Mouse (Mus musculus): ENCODE data around the gene Engase. TPM values are rescaled to one million over a fixed set of nuclear protein-coding genes. Genes with fewer than 3 reads are reported as not detected.

Engase gene
- polyA plus RNA-seq, 1 experiment = 5.1 TPM

DNA sequence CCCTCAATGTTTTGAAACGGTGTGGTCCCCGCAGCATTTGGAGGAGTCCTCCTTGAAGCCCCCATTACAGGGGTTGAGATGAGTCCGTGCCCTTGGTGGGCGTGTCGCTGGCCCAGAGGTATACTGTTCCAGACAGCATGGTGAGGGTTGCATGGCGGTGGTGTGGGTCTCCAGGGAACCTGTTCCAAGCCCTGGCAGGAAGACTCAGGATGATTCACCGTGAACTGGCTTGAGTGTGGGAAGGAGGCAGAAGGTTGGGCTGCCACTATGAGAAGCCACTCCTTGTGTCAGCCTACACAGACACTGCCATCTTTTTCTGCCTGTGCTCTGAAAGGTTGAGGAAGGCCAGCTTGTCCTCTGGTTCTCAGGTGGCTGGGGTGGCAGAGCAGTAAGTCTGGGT is 41.3 kb downstream of the Engase start:
- H3K36me3 ChIP-seq (ENCODE audit: control insufficient read depth, insufficient read depth) = no peaks in the 10 kb centered on the region
- no peak overlapping the region for H3K4me3 ChIP-seq
- no peak overlapping the region for H3ac ChIP-seq (ENCODE audit: control insufficient read depth, insufficient read length)
- H3K27me3 ChIP-seq (ENCODE audit: control insufficient read depth, insufficient read depth, insufficient read length) = no peaks in the 10 kb centered on the region
- peak overlapping the region; percentile 22 for H3K4me2 ChIP-seq (ENCODE audit: low read depth)
- TF ChIP-seq E2F4 (IDR thresholded peaks at IDR 0.05; ENCODE audit: insufficient read depth) (no peak), MYOG (IDR thresholded peaks at IDR 0.05; ENCODE audit: control insufficient read depth in 1 of 3, insufficient read depth in 1 of 3, insufficient read length in 2 of 3, low read depth in 2 of 3) (no peak), POLR2A (IDR thresholded peaks at IDR 0.05; ENCODE audit: insufficient read length, low read depth) (no peak), TCF12 (IDR thresholded peaks at IDR 0.05; ENCODE audit: insufficient read depth, poor library complexity, severe bottlenecking) (no peak), MYOD1 (IDR thresholded peaks at IDR 0.05; ENCODE audit: control insufficient read depth in 1 of 3, insufficient read length in 2 of 3, low read depth in 2 of 3) (no peak), TCF3 (IDR thresholded peaks at IDR 0.05; ENCODE audit: insufficient read length, low read depth) (no peak), REST (IDR thresholded peaks at IDR 0.05; ENCODE audit: insufficient read depth, insufficient read length) (no peak), CEBPB (IDR thresholded peaks at IDR 0.05; ENCODE audit: insufficient read depth, poor library complexity, severe bottlenecking) (no peak), SRF (IDR thresholded peaks at IDR 0.05; ENCODE audit: control insufficient read depth, insufficient read length, low read depth) (no peak), POLR2AphosphoS2 (IDR thresholded peaks at IDR 0.05; ENCODE audit: insufficient read length, low read depth) (no peak), USF1 (IDR thresholded peaks at IDR 0.05; ENCODE audit: low read depth) (no peak), MAX (IDR thresholded peaks at IDR 0.05; ENCODE audit: low read depth) (no peak)
- no peaks in the 10 kb centered on the region for H3K79me2 ChIP-seq (ENCODE audit: control insufficient read depth, insufficient read depth)

DNA sequence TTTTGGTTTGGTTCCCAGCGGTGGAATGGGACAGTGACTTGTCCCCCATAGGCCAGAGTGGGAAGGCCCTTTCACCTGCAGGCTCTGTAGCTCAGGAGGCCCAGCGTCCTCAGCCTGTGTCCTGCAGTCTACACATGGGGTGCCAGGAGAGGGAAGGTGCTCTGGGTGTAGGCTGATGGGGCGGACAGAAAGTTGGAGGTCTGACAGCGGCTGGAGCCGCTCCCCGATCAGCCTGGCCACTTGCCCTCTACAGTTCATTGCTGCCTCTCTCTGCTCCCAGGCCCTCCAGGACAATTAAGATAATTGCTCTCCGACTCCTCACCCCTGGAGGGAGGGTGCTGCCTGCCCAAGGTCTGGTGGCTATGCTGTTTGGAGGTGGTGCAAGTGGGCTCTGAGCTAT is 42.1 kb downstream of the Engase start:
- Histone ChIP-seq H3K27me3 (ENCODE audit: control insufficient read depth, insufficient read depth, insufficient read length) (no peaks in the 10 kb centered on the region), H3K36me3 (ENCODE audit: control insufficient read depth, insufficient read depth) (no peaks in the 10 kb centered on the region), H3K4me2 (ENCODE audit: low read depth) (no peak overlapping the region), H3ac (ENCODE audit: control insufficient read depth, insufficient read length) (no peak overlapping the region), H3K79me2 (ENCODE audit: control insufficient read depth, insufficient read depth) (no peaks in the 10 kb centered on the region), H3K4me3 (no peak overlapping the region)
- no peak for TF ChIP-seq TCF12 (IDR thresholded peaks at IDR 0.05; ENCODE audit: insufficient read depth, poor library complexity, severe bottlenecking)
- TF ChIP-seq POLR2AphosphoS2 (IDR thresholded peaks at IDR 0.05; ENCODE audit: insufficient read length, low read depth) = no peak
- TF ChIP-seq MYOD1 (IDR thresholded peaks at IDR 0.05; ENCODE audit: control insufficient read depth in 1 of 3, insufficient read length in 2 of 3, low read depth in 2 of 3) = no peak
- no peak for TF ChIP-seq USF1 (IDR thresholded peaks at IDR 0.05; ENCODE audit: low read depth)
- TF ChIP-seq SRF (IDR thresholded peaks at IDR 0.05; ENCODE audit: control insufficient read depth, insufficient read length, low read depth) = no peak
- TF ChIP-seq TCF3 (IDR thresholded peaks at IDR 0.05; ENCODE audit: insufficient read length, low read depth) = no peak

DNA sequence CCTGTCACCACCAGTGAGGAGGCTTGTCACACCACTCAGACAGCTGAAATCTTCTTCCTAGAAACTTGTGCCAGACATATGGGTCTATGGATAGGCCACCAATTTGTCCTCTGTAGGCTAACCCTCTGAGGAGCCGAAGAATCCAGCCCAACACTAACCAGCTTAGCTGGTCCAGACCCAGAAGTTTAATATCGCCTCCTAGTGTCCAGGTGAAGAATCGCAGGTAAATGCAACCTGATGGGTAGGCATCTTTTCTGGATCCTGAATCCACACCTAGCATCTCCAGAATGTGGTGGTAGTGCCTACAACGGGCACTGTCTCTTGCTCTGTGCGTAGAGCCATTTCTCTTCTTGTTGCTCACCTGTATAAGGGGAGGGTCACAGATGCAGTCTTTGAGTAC is 43.6 kb downstream of the Engase start:
- Histone ChIP-seq H3K79me2 (ENCODE audit: control insufficient read depth, insufficient read depth) (no peaks in the 10 kb centered on the region), H3K4me3 (no peak overlapping the region), H3K4me2 (ENCODE audit: low read depth) (no peak overlapping the region), H3ac (ENCODE audit: control insufficient read depth, insufficient read length) (no peak overlapping the region), H3K27me3 (ENCODE audit: control insufficient read depth, insufficient read depth, insufficient read length) (no peaks in the 10 kb centered on the region), H3K36me3 (ENCODE audit: control insufficient read depth, insufficient read depth) (no peaks in the 10 kb centered on the region)
- TF ChIP-seq MYOD1 (IDR thresholded peaks at IDR 0.05; ENCODE audit: control insufficient read depth in 1 of 3, insufficient read length in 2 of 3, low read depth in 2 of 3) (no peak), TCF3 (IDR thresholded peaks at IDR 0.05; ENCODE audit: insufficient read length, low read depth) (no peak), CEBPB (IDR thresholded peaks at IDR 0.05; ENCODE audit: insufficient read depth, poor library complexity, severe bottlenecking) (no peak), E2F4 (IDR thresholded peaks at IDR 0.05; ENCODE audit: insufficient read depth) (no peak), USF1 (IDR thresholded peaks at IDR 0.05; ENCODE audit: low read depth) (no peak), MYOG (IDR thresholded peaks at IDR 0.05; ENCODE audit: control insufficient read depth in 1 of 3, insufficient read depth in 1 of 3, insufficient read length in 2 of 3, low read depth in 2 of 3) (no peak), TCF12 (IDR thresholded peaks at IDR 0.05; ENCODE audit: insufficient read depth, poor library complexity, severe bottlenecking) (no peak), POLR2A (IDR thresholded peaks at IDR 0.05; ENCODE audit: insufficient read length, low read depth) (no peak), MAX (IDR thresholded peaks at IDR 0.05; ENCODE audit: low read depth) (no peak), SRF (IDR thresholded peaks at IDR 0.05; ENCODE audit: control insufficient read depth, insufficient read length, low read depth) (no peak), POLR2AphosphoS2 (IDR thresholded peaks at IDR 0.05; ENCODE audit: insufficient read length, low read depth) (no peak), REST (IDR thresholded peaks at IDR 0.05; ENCODE audit: insufficient read depth, insufficient read length) (no peak)

DNA sequence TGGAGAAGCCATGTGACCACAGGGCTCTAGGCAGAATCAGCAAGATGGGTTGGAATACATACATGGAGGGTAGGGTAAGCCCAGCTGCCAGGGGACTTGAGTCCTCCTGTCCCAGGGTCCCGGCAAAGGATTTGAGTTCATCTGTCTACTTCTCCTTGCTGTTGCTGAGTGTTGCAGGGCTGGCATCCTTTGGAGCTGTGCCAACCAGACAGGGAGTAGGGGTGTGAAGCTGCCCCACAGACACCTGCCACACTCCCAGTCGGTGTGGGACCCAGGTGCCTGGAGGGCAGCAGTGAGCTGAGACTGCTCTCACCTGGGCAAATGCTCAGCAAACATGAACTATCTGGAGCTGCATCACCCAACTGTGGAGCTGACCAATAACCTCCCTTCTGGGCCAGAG is 44.3 kb downstream of the Engase start:
- Histone ChIP-seq H3K36me3 (ENCODE audit: control insufficient read depth, insufficient read depth) (no peaks in the 10 kb centered on the region), H3K4me3 (no peak overlapping the region), H3ac (ENCODE audit: control insufficient read depth, insufficient read length) (no peak overlapping the region), H3K4me2 (ENCODE audit: low read depth) (no peak overlapping the region), H3K27me3 (ENCODE audit: control insufficient read depth, insufficient read depth, insufficient read length) (no peaks in the 10 kb centered on the region), H3K79me2 (ENCODE audit: control insufficient read depth, insufficient read depth) (no peaks in the 10 kb centered on the region)
- TF ChIP-seq SRF (IDR thresholded peaks at IDR 0.05; ENCODE audit: control insufficient read depth, insufficient read length, low read depth) = no peak

DNA sequence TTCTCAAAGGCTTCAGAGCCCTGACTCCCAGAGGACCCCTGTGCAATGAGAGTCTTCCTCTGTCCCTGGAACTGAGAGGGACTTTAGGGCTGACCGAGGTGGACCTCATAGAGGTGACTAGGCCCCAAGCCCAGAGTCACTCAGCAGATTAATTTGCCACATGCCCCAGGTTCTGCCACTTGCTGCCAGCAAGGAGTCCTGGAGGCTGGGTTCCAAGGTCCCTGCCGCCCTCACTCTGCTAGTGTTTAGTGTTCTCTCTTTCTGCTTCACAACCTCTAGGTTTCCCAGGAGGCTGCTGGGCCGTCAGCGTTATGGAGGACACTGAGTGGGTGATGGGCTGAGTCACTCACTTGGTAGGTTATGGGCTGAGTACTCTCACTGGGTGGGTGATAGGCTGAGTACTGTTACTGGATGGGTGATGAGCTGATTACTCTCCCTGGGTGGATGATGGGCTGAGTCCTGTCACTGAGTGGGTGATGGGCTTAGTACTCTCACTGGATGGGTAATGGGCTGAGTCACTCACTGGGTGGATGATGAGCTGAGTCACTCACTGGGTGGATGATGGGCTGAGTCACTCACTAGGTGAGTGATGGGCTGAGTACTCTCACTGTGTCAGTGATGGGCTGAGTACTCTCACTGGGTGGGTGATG is 47.0 kb downstream of the Engase start:
- no peak overlapping the region for H3K4me2 ChIP-seq (ENCODE audit: low read depth)
- no peaks in the 10 kb centered on the region for H3K27me3 ChIP-seq (ENCODE audit: control insufficient read depth, insufficient read depth, insufficient read length)
- H3K4me3 ChIP-seq = no peak overlapping the region
- TF ChIP-seq POLR2AphosphoS2 (IDR thresholded peaks at IDR 0.05; ENCODE audit: insufficient read length, low read depth) (no peak), TCF3 (IDR thresholded peaks at IDR 0.05; ENCODE audit: insufficient read length, low read depth) (no peak), MYOD1 (IDR thresholded peaks at IDR 0.05; ENCODE audit: control insufficient read depth in 1 of 3, insufficient read length in 2 of 3, low read depth in 2 of 3) (no peak), E2F4 (IDR thresholded peaks at IDR 0.05; ENCODE audit: insufficient read depth) (no peak), SRF (IDR thresholded peaks at IDR 0.05; ENCODE audit: control insufficient read depth, insufficient read length, low read depth) (no peak)
- H3K79me2 ChIP-seq (ENCODE audit: control insufficient read depth, insufficient read depth) = no peaks in the 10 kb centered on the region
- no peak overlapping the region for H3ac ChIP-seq (ENCODE audit: control insufficient read depth, insufficient read length)
- H3K36me3 ChIP-seq (ENCODE audit: control insufficient read depth, insufficient read depth) = no peaks in the 10 kb centered on the region

Measured in myocyte (in vitro differentiated cells).